Mouse (Mus musculus) cortical plate, adult 2 months (tissue): Measurements from ENCODE around the gene Pdcd1lg2. TPM values are rescaled to one million over a fixed set of nuclear protein-coding genes. Genes with fewer than 3 reads are reported as not detected.

Experiments used
- H3K27ac ChIP-seq: fragments of 200-500 bp; 2 replicates; pipeline ENCODE4 v1.5.1; 2012; ENCODE audit warnings: low read length, control low read depth, inconsistent platforms; ENCODE audit not compliant: insufficient read depth
- H3K4me1 ChIP-seq: fragments of 200-500 bp; 2 replicates; pipeline ENCODE4 v1.6.1; 2011; ENCODE audit warnings: low read length; ENCODE audit not compliant: control insufficient read depth, insufficient read depth
- H3K4me3 ChIP-seq: fragments of 200-500 bp; 2 replicates; pipeline ENCODE4 v1.5.1; 2011; ENCODE audit warnings: mild to moderate bottlenecking, low read length, control low read depth; ENCODE audit not compliant: insufficient read depth
- CTCF ChIP-seq: fragments of 200-500 bp; IDR thresholded peaks from 2 replicates; pipeline ENCODE4 v1.5.1; 2011; ENCODE audit warnings: mild to moderate bottlenecking, control low read depth, low read length; ENCODE audit not compliant: insufficient read depth; ENCODE audit errors: extremely low read depth
- POLR2A ChIP-seq: fragments of 200-500 bp; IDR thresholded peaks from 2 replicates; pipeline ENCODE4 v1.6.1; 2011; ENCODE audit warnings: mild to moderate bottlenecking, low read length, control low read depth; ENCODE audit not compliant: insufficient read depth; ENCODE audit errors: extremely low read depth
- polyA plus RNA-seq: library from polyadenylated mRNA; depleted of rRNA; stranded (reverse); fragments of >200 nt; gene quantifications from 2 replicates; pipeline ENCODE4 v1.2.3, GENCODE M21; 2012

The Pdcd1lg2 gene
- polyA plus RNA-seq, 1 experiment: not detected

DNA sequence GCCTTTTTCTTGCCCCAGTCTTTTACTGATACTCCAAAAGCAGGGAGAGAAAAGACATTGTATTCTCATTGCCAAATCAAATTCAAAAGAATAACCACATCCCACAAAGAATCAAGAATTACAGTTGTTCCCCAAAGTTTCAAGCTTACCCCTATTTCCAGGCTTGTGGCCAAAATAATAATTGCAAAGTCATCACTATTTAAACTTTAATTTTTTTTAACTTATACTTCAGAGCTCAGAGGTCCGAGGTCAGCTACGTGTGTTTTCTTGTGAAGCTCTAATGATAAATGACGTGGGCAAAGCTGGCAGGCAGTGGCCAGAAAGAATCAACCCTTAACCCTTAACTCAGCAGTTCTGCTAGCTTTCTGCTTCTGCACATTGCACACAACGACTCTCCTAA is 67.9 kb downstream of the Pdcd1lg2 start:
- Histone ChIP-seq H3K27ac (no peak overlapping the region), H3K4me1 (no peaks in the 10 kb centered on the region), H3K4me3 (no peak overlapping the region)
- no peak for TF ChIP-seq CTCF
- TF ChIP-seq POLR2A: no peak

DNA sequence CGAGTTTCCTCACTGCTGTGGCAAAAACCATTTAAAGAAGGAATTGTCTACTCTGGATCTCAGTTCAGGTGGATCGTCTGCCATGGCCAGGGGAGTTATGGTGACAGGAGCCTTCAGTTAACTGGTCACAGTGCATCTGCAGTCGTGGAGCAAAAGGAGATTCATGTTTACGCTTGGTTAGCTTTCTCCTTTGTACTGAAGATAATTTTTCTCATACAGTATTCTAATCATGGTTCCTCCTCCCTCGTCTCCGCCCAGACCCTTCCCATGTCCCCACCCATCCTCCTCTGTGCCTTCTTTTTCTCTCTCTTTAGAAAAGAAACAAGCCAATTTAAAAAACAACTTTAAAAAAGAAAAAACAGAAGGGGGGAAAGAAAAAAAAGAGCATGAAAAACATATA is 70.9 kb downstream of the Pdcd1lg2 start:
- H3K4me1 ChIP-seq: peaks cover 4% of the 10 kb centered on the region
- no peak for TF ChIP-seq POLR2A
- H3K4me3 ChIP-seq: no peak overlapping the region
- H3K27ac ChIP-seq: no peak overlapping the region

DNA sequence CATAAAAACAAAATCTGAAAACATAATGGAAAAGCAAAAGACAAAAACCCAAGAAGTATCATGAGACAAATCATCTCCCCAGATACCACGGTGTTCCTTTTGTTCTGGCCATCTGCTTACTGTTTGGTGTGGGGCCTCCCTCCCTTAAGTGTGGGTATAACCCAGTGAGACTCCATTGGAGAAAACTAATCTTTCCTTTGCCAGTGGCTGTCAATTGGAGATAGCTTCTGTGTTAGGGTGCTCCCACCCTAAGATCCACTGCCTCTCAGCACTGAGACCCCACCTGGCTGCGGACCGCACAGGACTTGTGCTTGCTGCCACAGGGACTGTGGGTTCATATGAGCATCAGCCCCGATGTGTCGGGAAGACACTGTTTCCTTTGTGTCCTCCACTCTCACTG is 71.4 kb downstream of the Pdcd1lg2 start:
- Histone ChIP-seq H3K4me1 (peaks cover 4% of the 10 kb centered on the region), H3K4me3 (no peak overlapping the region), H3K27ac (no peak overlapping the region)
- TF ChIP-seq POLR2A: no peak

DNA sequence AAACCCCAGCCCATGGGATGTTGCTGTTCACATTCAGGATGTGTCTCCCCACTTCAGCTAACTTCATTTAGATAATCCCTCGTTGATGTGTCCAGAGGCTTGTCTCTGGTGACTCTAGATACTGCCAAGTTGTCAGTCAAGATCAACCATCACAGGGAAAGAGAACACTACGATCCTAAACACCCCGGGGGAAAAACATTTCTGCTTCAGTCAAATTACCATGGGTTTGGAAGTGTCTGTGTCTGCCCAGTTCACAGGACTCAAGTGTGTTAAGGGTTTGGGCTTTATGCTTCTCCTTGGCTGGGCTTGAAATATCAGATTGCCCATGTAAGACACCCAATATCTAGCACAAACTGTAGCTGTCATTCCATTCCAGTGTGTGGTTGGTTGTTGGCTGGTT is 71.9 kb downstream of the Pdcd1lg2 start:
- no peak overlapping the region for H3K4me3 ChIP-seq
- TF ChIP-seq CTCF: no peak
- TF ChIP-seq POLR2A: no peak
- peaks cover 4% of the 10 kb centered on the region for H3K4me1 ChIP-seq
- no peak overlapping the region for H3K27ac ChIP-seq

DNA sequence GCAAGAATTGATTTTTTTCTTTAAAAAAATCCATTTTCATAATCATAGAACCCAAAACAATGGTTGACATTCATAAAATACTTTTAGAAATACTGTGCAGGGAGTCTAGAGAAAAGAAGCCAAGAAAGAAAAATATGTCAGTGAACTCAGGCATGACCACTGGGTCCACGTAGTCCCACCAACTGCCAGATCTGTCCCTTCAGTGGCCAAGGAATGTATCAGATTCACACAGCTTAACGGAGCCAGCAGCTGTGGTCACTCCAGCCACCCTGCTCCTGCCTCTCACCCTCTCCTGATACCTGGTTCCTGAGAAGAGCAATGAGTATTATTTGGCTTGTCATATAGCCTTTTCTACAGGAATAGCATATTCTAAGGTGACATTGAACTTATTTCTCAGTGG is 72.7 kb downstream of the Pdcd1lg2 start:
- TF ChIP-seq CTCF: no peak
- TF ChIP-seq POLR2A: no peak
- Histone ChIP-seq H3K27ac (no peak overlapping the region), H3K4me3 (no peak overlapping the region), H3K4me1 (peaks cover 4% of the 10 kb centered on the region)

DNA sequence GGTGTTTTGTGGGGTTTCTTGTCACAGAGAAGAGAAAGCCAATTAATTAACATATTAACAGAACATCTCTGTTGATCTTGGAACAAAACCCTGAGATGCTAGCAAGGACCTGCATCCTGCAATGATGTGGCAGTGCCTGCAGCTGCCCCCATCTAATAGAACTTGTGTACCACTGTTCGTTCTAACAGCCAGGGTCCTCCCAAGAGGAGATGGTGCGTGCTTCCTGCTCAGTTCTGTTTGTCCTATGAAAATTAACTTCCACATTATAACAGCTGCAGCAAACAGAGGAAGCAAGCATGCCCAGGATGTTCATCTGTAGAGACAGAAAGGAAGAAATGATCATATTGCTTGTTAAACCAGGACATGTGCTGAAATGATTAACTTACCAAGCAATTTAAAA is 73.8 kb downstream of the Pdcd1lg2 start:
- TF ChIP-seq POLR2A: no peak
- no peak for TF ChIP-seq CTCF
- H3K27ac ChIP-seq: no peak overlapping the region
- H3K4me3 ChIP-seq: no peak overlapping the region
- peaks cover 4% of the 10 kb centered on the region for H3K4me1 ChIP-seq

DNA sequence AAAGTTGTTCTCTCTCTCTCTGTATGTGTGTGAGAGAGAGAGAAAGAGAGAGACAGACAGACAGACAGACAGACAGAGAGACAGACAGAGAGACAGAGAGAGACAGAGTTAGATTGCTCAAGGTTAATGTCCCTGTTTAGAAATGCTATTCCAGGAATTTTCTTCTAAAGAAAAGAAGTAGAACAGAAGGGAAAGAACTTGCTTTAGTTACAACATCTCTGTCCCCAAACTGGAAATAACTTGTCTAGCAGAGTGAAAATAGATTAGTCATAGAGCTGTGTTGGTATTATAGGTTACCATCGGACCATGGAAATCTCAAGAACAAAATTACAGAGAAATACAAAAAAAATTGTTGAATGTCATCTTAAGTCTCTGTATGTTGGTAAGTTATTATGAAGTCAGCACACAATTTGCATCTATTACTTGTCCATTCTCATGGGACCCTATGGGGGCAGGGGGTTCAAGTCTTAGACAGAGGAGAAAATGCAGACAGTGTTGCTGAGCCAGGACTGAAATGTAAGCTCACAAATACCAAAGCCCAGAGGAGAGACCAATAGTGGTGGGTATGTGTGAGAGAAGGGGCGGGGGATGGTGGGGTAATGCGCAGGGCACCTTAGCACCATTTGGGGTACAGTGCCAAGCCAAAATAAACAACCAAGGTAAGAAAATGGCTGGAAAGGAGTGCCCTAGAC is 74.7 kb downstream of the Pdcd1lg2 start:
- Histone ChIP-seq H3K4me1 (peaks cover 4% of the 10 kb centered on the region), H3K4me3 (no peak overlapping the region), H3K27ac (peak overlapping the region; percentile 36; the same call in 1 of the 2 replicates)
- TF ChIP-seq CTCF: no peak

DNA sequence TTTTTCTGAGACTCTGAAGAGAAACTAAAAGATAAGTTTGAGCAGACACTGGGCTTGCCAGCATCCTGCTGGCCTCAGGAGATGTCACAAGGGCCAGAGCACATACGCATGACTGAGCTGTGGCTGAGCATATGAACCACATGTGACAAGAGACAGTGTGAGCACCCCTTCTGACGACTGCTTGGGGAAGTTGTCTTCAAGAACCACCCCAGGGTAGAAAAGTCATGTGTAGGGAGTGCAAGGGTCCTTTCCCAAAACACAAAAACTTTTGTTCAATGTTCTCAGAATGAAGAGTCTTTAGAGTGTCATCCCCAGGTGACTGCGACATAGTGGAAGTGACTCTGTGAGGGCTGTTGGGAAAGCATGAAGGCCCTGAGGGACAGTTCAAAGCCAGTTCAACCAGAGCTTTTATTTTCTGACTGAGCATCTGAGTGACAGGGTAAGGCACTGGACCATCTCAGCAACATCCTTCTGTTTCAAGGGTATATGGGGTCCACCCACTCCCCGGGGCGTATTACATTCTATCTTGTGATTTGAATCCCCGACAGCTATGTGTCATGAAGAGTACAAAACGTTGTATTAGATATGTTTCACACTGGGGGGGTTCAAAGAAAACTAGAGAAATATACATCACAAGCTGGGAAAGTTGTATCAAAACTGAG is 76.0 kb downstream of the Pdcd1lg2 start:
- H3K27ac ChIP-seq: no peak overlapping the region
- H3K4me1 ChIP-seq: peaks cover 4% of the 10 kb centered on the region
- no peak overlapping the region for H3K4me3 ChIP-seq
- no peak for TF ChIP-seq POLR2A
- TF ChIP-seq CTCF: no peak

DNA sequence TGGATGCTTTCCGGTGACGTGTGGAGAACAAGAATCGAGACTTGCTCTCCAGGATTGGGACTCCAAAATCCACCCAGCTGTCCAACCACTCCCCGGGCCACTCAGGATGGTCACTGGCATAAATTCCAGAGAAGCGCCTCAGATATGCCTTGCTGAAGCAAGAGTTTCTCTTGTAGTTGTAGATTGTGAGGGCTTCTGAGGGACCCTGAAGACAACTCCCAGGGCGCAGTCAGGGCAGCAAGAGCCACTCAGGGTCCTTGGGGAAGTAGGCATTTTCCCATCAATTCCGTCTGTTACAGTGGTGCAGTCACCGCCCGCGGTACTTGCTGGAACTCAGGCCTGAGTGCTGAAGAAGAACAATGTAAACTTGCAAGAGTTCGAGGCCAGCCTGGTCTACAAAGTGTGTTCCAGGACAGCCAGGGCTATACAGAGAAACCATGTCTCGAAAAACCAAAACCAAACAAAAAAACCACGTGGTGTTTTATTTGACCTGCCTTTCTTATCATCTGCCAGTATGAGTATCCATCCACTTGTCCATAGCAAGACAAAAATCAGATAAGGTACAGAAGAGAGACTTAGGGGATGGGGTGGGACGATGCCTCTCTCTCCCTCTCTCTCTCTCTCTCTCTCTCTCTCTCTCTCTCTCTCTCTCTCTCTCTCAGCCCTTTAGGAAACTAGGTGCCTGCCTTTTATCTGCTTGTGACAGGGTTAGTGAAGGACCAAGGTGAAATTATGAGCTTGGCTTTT is 76.8 kb downstream of the Pdcd1lg2 start:
- Histone ChIP-seq H3K4me3 (no peak overlapping the region), H3K27ac (no peak overlapping the region), H3K4me1 (peaks cover 4% of the 10 kb centered on the region)
- TF ChIP-seq CTCF (no peak), POLR2A (no peak)

DNA sequence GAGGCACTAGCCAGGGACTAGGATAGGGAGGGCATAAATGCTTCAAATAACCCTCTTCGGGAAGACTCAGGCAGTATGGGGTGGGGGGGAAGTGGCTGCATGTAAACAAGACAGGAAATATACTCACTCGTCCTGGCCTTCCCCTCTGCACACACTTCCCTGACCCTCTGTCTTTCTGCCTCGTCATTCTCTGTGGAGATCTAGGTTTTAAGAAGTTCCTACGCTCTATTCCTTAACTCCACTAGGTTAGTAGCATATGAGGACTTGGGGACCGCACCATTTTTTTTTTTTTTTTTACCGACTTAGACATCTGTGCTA is 77.3 kb downstream of the Pdcd1lg2 start:
- TF ChIP-seq POLR2A: no peak
- TF ChIP-seq CTCF: no peak
- H3K27ac ChIP-seq: no peak overlapping the region
- no peak overlapping the region for H3K4me3 ChIP-seq
- H3K4me1 ChIP-seq: peaks cover 4% of the 10 kb centered on the region
